Mouse (Mus musculus): ENCODE data around the gene Celsr1.

Celsr1 gene

GRCm38 (mm10) chr15:86034781-86035360, 1.3 kb upstream of the Celsr1 start:
- no peak for DNase-seq (ENCODE audit: extremely low spot score)

- peak; percentile 93 for DNase-seq (ENCODE audit: extremely low spot score)
Observed at GRCm38 (mm10) chr15:86034021-86034523, 495 bp upstream of the Celsr1 start.

GRCm38 (mm10) chr15:86032811-86033190, 776 bp downstream of the Celsr1 start:
- DNase-seq (ENCODE audit: extremely low spot score): no peak

GRCm38 (mm10) chr15:86029981-86030380, 3.6 kb downstream of the Celsr1 start:
- no peak for DNase-seq (ENCODE audit: extremely low spot score)

GRCm38 (mm10) chr15:86027871-86028270, 5.7 kb downstream of the Celsr1 start:
- DNase-seq (ENCODE audit: extremely low spot score): no peak

- DNase-seq (ENCODE audit: extremely low spot score): no peak
Observed at GRCm38 (mm10) chr15:86021971-86022370, 11.6 kb downstream of the Celsr1 start.

GRCm38 (mm10) chr15:86021301-86021700, 12.3 kb downstream of the Celsr1 start:
- no peak for DNase-seq (ENCODE audit: extremely low spot score)

GRCm38 (mm10) chr15:86020008-86020407, 13.6 kb downstream of the Celsr1 start:
- DNase-seq (ENCODE audit: extremely low spot score): no peak

GRCm38 (mm10) chr15:86018753-86019512, 14.6 kb downstream of the Celsr1 start:
- DNase-seq (ENCODE audit: extremely low spot score): no peak

- no peak for DNase-seq (ENCODE audit: extremely low spot score)
Observed at GRCm38 (mm10) chr15:86017336-86017735, 16.2 kb downstream of the Celsr1 start.

- no peak for DNase-seq (ENCODE audit: extremely low spot score)
Observed at GRCm38 (mm10) chr15:86015860-86016541, 17.6 kb downstream of the Celsr1 start.

- DNase-seq (ENCODE audit: extremely low spot score): no peak
Observed at GRCm38 (mm10) chr15:86015026-86015425, 18.6 kb downstream of the Celsr1 start.

- no peak for DNase-seq (ENCODE audit: extremely low spot score)
Observed at GRCm38 (mm10) chr15:86013656-86014055, 19.9 kb downstream of the Celsr1 start.

GRCm38 (mm10) chr15:86013130-86013529, 20.4 kb downstream of the Celsr1 start:
- DNase-seq (ENCODE audit: extremely low spot score): no peak

GRCm38 (mm10) chr15:86007690-86008121, 25.9 kb downstream of the Celsr1 start:
- DNase-seq (ENCODE audit: extremely low spot score): peak; percentile 58

- DNase-seq (ENCODE audit: extremely low spot score): peak; percentile 86
Observed at GRCm38 (mm10) chr15:86005691-86006525, 27.7 kb downstream of the Celsr1 start.

GRCm38 (mm10) chr15:86004048-86004447, 29.5 kb downstream of the Celsr1 start:
- no peak for DNase-seq (ENCODE audit: extremely low spot score)

- DNase-seq (ENCODE audit: extremely low spot score): no peak
Observed at GRCm38 (mm10) chr15:86000706-86001292, 32.8 kb downstream of the Celsr1 start.

- DNase-seq (ENCODE audit: extremely low spot score): no peak
Observed at GRCm38 (mm10) chr15:85998525-85999230, 34.9 kb downstream of the Celsr1 start.

- DNase-seq (ENCODE audit: extremely low spot score): no peak
Observed at GRCm38 (mm10) chr15:85996031-85996765, 37.4 kb downstream of the Celsr1 start.
